Mouse (Mus musculus): Measurements from ENCODE around the gene Mrps21. TPM values are rescaled to one million over a fixed set of nuclear protein-coding genes. Genes with fewer than 3 reads are reported as not detected.
A peak's percentile ranks its signal among the peaks of the same experiment; 100 is the strongest.

Gene Mrps21
- polyA plus RNA-seq, 1 experiment: 17.3 TPM

DNA sequence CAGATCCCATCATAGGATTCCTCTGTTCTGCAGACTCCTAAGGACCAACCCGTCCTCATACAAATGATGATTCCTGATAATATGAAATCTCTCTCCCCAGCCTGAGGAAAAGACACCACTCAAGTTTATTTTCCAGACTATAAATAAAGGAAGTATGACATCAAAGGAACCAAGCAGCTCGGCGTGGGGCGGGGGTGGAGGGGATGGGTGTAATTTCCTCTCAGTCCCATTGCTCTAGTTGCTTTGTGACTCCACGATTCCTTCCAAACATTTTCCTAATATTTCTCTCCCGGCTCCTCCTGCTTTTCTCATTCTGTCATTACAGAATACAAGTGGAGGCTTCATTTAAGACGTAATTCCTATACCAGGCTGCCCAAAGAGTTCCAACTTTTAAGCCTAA is 21.8 kb upstream of the Mrps21 start:
- H3K27me3 ChIP-seq (ENCODE audit: control insufficient read depth): peaks cover 20% of the 10 kb centered on the region
- peaks cover 13% of the 10 kb centered on the region for H3K36me3 ChIP-seq (ENCODE audit: control insufficient read depth)
- H3K9me3 ChIP-seq (ENCODE audit: control insufficient read depth, low read length): no peaks in the 10 kb centered on the region
- H3K4me1 ChIP-seq (ENCODE audit: control insufficient read depth): peaks cover 40% of the 10 kb centered on the region
- no peak for TF ChIP-seq GATA1 (IDR thresholded peaks at IDR 0.05; ENCODE audit: low read length)
- no peak for TF ChIP-seq TAL1 (IDR thresholded peaks at IDR 0.05; ENCODE audit: low read length)
- peak overlapping the region; percentile 66 for H3K4me3 ChIP-seq (replicated peaks)

DNA sequence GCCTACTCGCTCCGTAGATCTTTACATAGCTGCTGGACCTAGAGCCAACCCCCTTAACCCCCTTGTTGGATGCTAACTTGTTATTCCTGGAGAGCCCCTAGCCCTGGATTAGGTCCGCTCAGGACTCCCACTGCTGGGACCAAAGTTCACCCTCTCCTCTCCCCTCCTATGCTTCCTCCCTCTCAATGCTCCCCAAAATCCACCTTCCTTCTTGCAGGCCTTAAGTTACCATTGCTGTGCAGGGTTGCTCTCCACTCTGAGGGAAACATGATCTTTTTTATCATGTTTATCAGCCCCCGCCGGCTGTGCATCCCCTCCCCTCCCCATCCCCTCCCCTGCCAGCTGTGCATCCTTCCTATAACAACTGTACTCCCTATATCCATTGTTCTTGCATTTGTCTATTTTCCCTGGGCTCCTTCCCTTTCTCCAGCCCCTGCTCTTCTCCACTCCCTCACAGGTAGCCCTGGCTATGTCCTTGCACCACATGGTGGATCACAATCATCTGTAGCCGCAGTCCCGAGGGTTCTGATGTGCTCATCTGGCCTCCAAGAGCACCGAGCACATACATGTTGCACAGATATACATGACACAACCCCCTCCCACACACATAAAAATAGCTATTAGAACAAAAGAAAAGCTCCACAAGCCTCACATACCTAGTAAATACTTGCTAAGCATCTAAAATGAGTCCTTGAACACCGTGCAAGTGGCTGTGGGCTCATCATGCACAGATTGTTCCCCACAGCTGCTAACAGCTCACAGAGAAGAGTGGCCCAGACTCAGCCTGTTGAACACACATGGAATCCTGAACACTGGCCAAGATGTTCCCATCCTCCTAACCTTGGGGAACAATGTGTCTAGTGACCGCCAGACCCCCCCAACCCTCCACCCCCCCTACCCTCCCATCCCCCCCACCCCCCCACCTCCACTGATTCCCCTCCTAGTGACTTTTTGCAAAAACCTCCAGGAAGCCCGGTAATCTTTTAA is 21.0 kb upstream of the Mrps21 start:
- Histone ChIP-seq H3K4me1 (ENCODE audit: control insufficient read depth) (peaks cover 40% of the 10 kb centered on the region), H3K27me3 (ENCODE audit: control insufficient read depth) (peaks cover 25% of the 10 kb centered on the region), H3K36me3 (ENCODE audit: control insufficient read depth) (peaks cover 8% of the 10 kb centered on the region), H3K4me3 (replicated peaks) (no peak overlapping the region), H3K9me3 (ENCODE audit: control insufficient read depth, low read length) (no peaks in the 10 kb centered on the region)
- TF ChIP-seq TAL1 (IDR thresholded peaks at IDR 0.05; ENCODE audit: low read length) (no peak), GATA1 (IDR thresholded peaks at IDR 0.05; ENCODE audit: low read length) (no peak)

DNA sequence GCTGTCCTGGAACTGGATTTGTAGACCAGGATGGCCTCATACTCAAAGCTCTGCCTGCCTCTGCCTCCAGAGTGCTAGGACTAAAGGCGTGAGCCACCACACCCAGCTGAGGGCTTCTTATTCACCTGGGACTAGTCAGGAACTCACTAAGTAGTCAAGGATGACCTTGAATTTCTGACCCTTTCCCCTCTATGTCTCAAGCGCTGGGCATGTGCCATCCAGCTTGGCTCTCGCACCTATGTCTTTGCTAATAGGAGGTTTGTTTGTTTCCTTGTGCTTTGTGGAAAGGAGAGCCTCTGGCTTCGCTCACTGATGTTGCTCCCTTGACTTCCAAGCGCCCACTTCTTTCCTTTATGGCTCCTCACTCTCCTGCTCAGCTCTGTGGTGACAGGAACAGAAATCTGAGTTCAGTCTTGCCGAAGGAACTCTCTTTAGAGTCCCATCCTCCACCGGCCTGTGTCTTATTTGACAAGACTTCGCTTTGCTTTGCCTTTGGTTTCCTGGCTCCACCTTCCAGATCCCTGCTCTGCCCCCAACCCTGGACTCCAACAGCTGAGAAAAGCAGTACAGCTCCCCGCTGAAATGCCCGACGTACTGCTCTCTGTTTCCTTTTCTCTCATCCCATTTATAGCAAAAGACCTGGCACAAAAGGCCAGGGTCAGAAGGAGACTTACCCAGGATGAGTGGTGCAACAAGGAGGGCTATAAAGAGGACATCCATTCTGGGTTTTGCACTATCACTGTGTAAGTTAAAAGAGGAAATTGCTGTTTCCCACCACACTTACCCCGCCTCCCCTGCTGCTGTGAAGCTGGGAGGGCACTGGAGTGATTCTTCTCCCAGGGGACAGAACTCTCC is 20.1 kb upstream of the Mrps21 start, which contains the start of gene BC028528:
Gene BC028528 (minus strand): TSS at position 795 of the 855 bp plus-strand sequence.
- H3K36me3 ChIP-seq (ENCODE audit: control insufficient read depth): peaks cover 8% of the 10 kb centered on the region
- peaks cover 40% of the 10 kb centered on the region for H3K4me1 ChIP-seq (ENCODE audit: control insufficient read depth)
- H3K9me3 ChIP-seq (ENCODE audit: control insufficient read depth, low read length): no peaks in the 10 kb centered on the region
- no peak for TF ChIP-seq GATA1 (IDR thresholded peaks at IDR 0.05; ENCODE audit: low read length)
- no peak within 1 kb of the TSS for H3K4me3 ChIP-seq (replicated peaks)
- peaks cover 25% of the 10 kb centered on the region for H3K27me3 ChIP-seq (ENCODE audit: control insufficient read depth)

DNA sequence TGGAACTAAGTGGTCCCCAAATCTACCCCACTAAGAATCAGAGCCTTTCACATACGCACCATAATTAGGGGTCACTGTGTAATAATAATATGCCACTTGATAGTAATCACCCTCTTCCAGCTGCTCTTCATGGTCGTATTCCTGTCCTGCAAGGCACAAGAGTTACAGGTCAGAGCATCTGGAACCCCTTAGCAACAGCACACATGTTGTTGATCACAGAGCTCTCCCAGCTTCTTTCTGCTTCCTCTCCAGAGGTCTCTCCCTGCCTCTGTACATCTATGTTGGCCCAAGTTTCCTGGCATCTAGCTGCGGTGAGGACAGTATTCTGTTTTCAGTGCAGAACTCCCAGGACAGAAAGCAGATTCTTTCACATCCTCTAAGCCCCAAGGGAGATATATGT is 18.3 kb upstream of the Mrps21 start:
- no peak for TF ChIP-seq TAL1 (IDR thresholded peaks at IDR 0.05; ENCODE audit: low read length)
- no peak for TF ChIP-seq GATA1 (IDR thresholded peaks at IDR 0.05; ENCODE audit: low read length)
- H3K27me3 ChIP-seq (ENCODE audit: control insufficient read depth): peaks cover 34% of the 10 kb centered on the region
- H3K4me1 ChIP-seq (ENCODE audit: control insufficient read depth): peaks cover 29% of the 10 kb centered on the region
- no peaks in the 10 kb centered on the region for H3K36me3 ChIP-seq (ENCODE audit: control insufficient read depth)
- no peak overlapping the region for H3K4me3 ChIP-seq (replicated peaks)
- H3K9me3 ChIP-seq (ENCODE audit: control insufficient read depth, low read length): no peaks in the 10 kb centered on the region

DNA sequence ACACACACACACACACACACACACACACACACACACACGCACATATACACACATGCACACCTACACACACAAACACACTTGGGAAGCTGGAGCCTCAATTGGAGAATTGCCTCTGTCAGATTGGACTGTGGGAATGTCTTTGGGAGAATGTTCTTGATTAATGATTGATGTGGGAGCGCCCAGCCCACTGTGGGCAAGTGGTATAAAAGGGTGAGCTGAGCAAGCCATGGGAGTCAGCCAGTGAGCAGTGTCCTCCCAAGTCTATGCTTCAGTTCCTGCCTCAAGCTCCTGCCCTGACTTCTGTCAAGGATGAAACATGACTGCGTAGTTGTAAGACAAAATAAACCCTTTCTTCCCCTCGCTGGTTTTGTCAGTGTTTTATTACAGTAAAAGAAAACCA is 16.3 kb upstream of the Mrps21 start:
- Histone ChIP-seq H3K27me3 (ENCODE audit: control insufficient read depth) (peaks cover 51% of the 10 kb centered on the region), H3K9me3 (ENCODE audit: control insufficient read depth, low read length) (peaks cover 2% of the 10 kb centered on the region), H3K4me3 (replicated peaks) (no peak overlapping the region), H3K36me3 (ENCODE audit: control insufficient read depth) (no peaks in the 10 kb centered on the region), H3K4me1 (ENCODE audit: control insufficient read depth) (peaks cover 20% of the 10 kb centered on the region)
- no peak for TF ChIP-seq TAL1 (IDR thresholded peaks at IDR 0.05; ENCODE audit: low read length)
- TF ChIP-seq GATA1 (IDR thresholded peaks at IDR 0.05; ENCODE audit: low read length): no peak

DNA sequence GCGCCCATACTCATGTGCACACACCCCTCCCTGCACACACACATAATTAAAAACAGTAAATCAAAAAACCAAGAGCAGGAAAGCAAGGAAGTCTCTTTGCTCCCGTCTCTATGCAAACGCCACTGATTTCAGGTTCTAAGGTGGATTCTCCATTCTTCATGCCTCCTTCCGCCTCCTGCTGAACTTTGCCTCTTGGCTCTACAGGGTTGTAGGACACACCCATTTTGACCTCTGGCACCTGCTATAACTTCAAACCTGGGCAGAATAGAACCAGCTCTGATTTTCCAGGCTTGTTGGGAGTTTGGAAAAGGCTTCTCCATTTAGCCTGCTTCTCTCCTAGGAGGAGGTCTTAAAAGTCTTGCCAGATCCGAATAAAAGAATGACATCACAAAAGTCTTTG is 13.1 kb upstream of the Mrps21 start:
- Histone ChIP-seq H3K27me3 (ENCODE audit: control insufficient read depth) (peaks cover 56% of the 10 kb centered on the region), H3K4me3 (replicated peaks) (no peak overlapping the region), H3K4me1 (ENCODE audit: control insufficient read depth) (peaks cover 15% of the 10 kb centered on the region), H3K9me3 (ENCODE audit: control insufficient read depth, low read length) (peaks cover 9% of the 10 kb centered on the region), H3K36me3 (ENCODE audit: control insufficient read depth) (no peaks in the 10 kb centered on the region)
- no peak for TF ChIP-seq GATA1 (IDR thresholded peaks at IDR 0.05; ENCODE audit: low read length)
- TF ChIP-seq TAL1 (IDR thresholded peaks at IDR 0.05; ENCODE audit: low read length): no peak

DNA sequence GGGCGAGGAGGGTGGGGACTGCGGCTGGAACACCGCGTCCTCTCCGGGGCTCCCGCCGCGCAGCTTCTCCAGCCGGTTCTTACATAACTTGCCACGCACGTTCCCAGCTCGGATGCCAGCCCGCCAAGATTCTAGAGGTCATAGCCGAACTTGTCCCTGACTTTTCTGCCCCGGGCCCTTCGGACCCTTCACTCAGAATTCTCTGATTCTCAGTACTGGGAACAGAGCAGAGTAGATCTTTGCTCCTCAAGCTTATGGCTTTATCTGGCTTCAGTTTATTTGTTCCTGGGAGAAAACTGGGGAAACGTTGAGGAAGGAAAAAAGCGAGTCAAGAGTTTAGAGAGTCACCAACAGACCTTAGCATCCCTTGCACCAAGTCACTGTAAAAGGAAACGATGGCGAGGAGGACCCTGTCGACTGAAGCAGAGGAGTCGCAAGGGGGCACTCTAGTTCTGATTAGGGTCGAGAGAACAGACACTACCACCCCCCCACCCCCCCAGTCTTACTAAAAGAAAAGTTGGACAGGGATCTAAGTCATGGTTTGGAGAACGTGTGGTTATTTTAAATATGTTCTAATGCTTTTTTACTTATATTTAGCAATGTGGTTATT is 11.6 kb upstream of the Mrps21 start:
- TF ChIP-seq TAL1 (IDR thresholded peaks at IDR 0.05; ENCODE audit: low read length) (no peak), GATA1 (IDR thresholded peaks at IDR 0.05; ENCODE audit: low read length) (no peak)
- H3K27me3 ChIP-seq (ENCODE audit: control insufficient read depth): peaks cover 55% of the 10 kb centered on the region
- peaks cover 9% of the 10 kb centered on the region for H3K9me3 ChIP-seq (ENCODE audit: control insufficient read depth, low read length)
- no peaks in the 10 kb centered on the region for H3K36me3 ChIP-seq (ENCODE audit: control insufficient read depth)
- H3K4me3 ChIP-seq (replicated peaks): peak overlapping the region; percentile 63
- H3K4me1 ChIP-seq (ENCODE audit: control insufficient read depth): peaks cover 17% of the 10 kb centered on the region

DNA sequence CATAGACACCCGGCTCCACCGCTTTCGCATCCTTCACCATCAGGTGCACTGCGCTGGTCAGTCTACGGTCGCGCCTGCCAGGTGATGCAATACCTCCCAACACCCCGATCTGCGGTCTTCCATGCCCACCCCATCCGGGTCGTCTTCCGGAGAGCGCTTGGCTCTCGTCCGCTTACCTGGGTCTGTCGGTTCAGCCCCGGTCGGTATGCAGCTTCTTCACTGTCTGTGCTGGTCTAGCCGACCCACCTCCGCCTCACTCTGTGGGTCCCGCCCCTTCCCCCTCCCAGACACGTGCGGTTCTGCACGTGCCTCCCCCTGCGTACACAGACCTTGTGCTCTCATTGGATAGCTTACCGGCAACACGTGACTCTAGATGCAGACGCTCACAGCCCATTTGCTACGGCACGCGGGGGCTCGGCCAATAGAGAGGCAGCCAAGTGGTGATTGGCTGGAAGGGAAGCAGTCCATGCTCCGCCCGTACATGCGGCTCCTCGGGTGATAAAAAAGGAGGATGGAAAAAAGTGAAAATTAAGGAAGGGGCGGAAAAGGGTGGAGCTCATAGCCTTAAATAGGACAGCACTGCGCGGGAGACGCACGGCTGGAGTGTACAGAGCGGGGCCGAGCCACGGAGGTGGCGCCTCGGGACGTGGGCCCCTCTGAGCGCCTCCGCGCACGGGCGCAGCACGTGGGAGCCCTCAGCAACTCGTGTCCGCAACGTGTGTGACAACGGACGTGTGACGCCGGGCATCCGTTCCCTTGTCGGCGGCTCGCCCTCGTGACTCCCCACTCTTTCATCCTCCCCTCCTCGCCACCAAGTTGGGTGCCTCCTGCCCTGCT is 10.9 kb upstream of the Mrps21 start, which contains the start of gene Ciart:
Gene Ciart (minus strand): TSS at position 273 of the 837 bp plus-strand sequence.
- peaks cover 52% of the 10 kb centered on the region for H3K27me3 ChIP-seq (ENCODE audit: control insufficient read depth)
- TF ChIP-seq GATA1 (IDR thresholded peaks at IDR 0.05; ENCODE audit: low read length): no peak
- no peak for TF ChIP-seq TAL1 (IDR thresholded peaks at IDR 0.05; ENCODE audit: low read length)
- H3K4me3 ChIP-seq (replicated peaks): peak within 1 kb of the TSS; percentile 63
- no peaks in the 10 kb centered on the region; the same call in 1 of the 2 replicates for H3K36me3 ChIP-seq (ENCODE audit: control insufficient read depth)
- H3K4me1 ChIP-seq (ENCODE audit: control insufficient read depth): peaks cover 17% of the 10 kb centered on the region
- H3K9me3 ChIP-seq (ENCODE audit: control insufficient read depth, low read length): peaks cover 9% of the 10 kb centered on the region

Measured in erythroblast, embryonic 14.5 days (primary cell).